Mouse (Mus musculus): ENCODE measurements around the gene Tbcel. TPM values are rescaled to one million over a fixed set of nuclear protein-coding genes. Genes with fewer than 3 reads are reported as not detected.

Tbcel gene
- polyA plus RNA-seq, 1 experiment = 19.4 TPM

- H3K4me1 ChIP-seq (ENCODE audit: control insufficient read depth, insufficient read depth, low read length) = no peaks in the 10 kb centered on the region
- TF ChIP-seq POLR2A (IDR thresholded peaks at IDR 0.05; ENCODE audit: borderline replicate concordance, low read depth, low read length) = no peak
- TF ChIP-seq CTCF (IDR thresholded peaks at IDR 0.05; ENCODE audit: low read depth, low read length) = no peak
- no peak overlapping the region for H3K27ac ChIP-seq (ENCODE audit: insufficient read depth, low read depth, low read length)
- no peak overlapping the region for H3K4me3 ChIP-seq (ENCODE audit: insufficient read depth, low read length)
Observed at GRCm38 (mm10) chr9:42490589-42491382, 16.8 kb downstream of the Tbcel start.

- Histone ChIP-seq H3K4me1 (ENCODE audit: control insufficient read depth, insufficient read depth, low read length) (no peaks in the 10 kb centered on the region), H3K27ac (ENCODE audit: insufficient read depth, low read depth, low read length) (no peak overlapping the region), H3K4me3 (ENCODE audit: insufficient read depth, low read length) (no peak overlapping the region)
- TF ChIP-seq POLR2A (IDR thresholded peaks at IDR 0.05; ENCODE audit: borderline replicate concordance, low read depth, low read length) (no peak), CTCF (IDR thresholded peaks at IDR 0.05; ENCODE audit: low read depth, low read length) (no peak)
Observed at GRCm38 (mm10) chr9:42488071-42488470, 19.5 kb downstream of the Tbcel start.

- Histone ChIP-seq H3K4me3 (ENCODE audit: insufficient read depth, low read length) (no peak overlapping the region), H3K4me1 (ENCODE audit: control insufficient read depth, insufficient read depth, low read length) (no peaks in the 10 kb centered on the region)
- TF ChIP-seq POLR2A (IDR thresholded peaks at IDR 0.05; ENCODE audit: borderline replicate concordance, low read depth, low read length) (no peak), CTCF (IDR thresholded peaks at IDR 0.05; ENCODE audit: low read depth, low read length) (no peak)
Observed at GRCm38 (mm10) chr9:42486913-42487312, 20.7 kb downstream of the Tbcel start.

GRCm38 (mm10) chr9:42484667-42485066, 22.9 kb downstream of the Tbcel start:
- no peaks in the 10 kb centered on the region for H3K4me1 ChIP-seq (ENCODE audit: control insufficient read depth, insufficient read depth, low read length)
- no peak overlapping the region for H3K4me3 ChIP-seq (ENCODE audit: insufficient read depth, low read length)
- no peak overlapping the region for H3K27ac ChIP-seq (ENCODE audit: insufficient read depth, low read depth, low read length)
- TF ChIP-seq POLR2A (IDR thresholded peaks at IDR 0.05; ENCODE audit: borderline replicate concordance, low read depth, low read length) (no peak), CTCF (IDR thresholded peaks at IDR 0.05; ENCODE audit: low read depth, low read length) (no peak)

More at GRCm38 (mm10) chr9:42486913-42487312, 20.7 kb downstream of the Tbcel start:
- H3K27ac ChIP-seq (ENCODE audit: insufficient read depth, low read depth, low read length) = no peak overlapping the region

GRCm38 (mm10) chr9:42482944-42483343, 24.7 kb downstream of the Tbcel start:
- no peak for TF ChIP-seq POLR2A (IDR thresholded peaks at IDR 0.05; ENCODE audit: borderline replicate concordance, low read depth, low read length)
- TF ChIP-seq CTCF (IDR thresholded peaks at IDR 0.05; ENCODE audit: low read depth, low read length) = no peak
- Histone ChIP-seq H3K27ac (ENCODE audit: insufficient read depth, low read depth, low read length) (no peak overlapping the region), H3K4me3 (ENCODE audit: insufficient read depth, low read length) (no peak overlapping the region), H3K4me1 (ENCODE audit: control insufficient read depth, insufficient read depth, low read length) (no peaks in the 10 kb centered on the region)

GRCm38 (mm10) chr9:42476166-42476565, 31.4 kb downstream of the Tbcel start:
- no peak overlapping the region for H3K27ac ChIP-seq (ENCODE audit: insufficient read depth, low read depth, low read length)
- H3K4me3 ChIP-seq (ENCODE audit: insufficient read depth, low read length) = no peak overlapping the region
- TF ChIP-seq POLR2A (IDR thresholded peaks at IDR 0.05; ENCODE audit: borderline replicate concordance, low read depth, low read length) = no peak
- TF ChIP-seq CTCF (IDR thresholded peaks at IDR 0.05; ENCODE audit: low read depth, low read length) = no peak
- H3K4me1 ChIP-seq (ENCODE audit: control insufficient read depth, insufficient read depth, low read length) = peaks cover 6% of the 10 kb centered on the region

GRCm38 (mm10) chr9:42474244-42474643, 33.4 kb downstream of the Tbcel start:
- Histone ChIP-seq H3K27ac (ENCODE audit: insufficient read depth, low read depth, low read length) (no peak overlapping the region), H3K4me3 (ENCODE audit: insufficient read depth, low read length) (no peak overlapping the region), H3K4me1 (ENCODE audit: control insufficient read depth, insufficient read depth, low read length) (peaks cover 15% of the 10 kb centered on the region)
- TF ChIP-seq CTCF (IDR thresholded peaks at IDR 0.05; ENCODE audit: low read depth, low read length) = no peak
- TF ChIP-seq POLR2A (IDR thresholded peaks at IDR 0.05; ENCODE audit: borderline replicate concordance, low read depth, low read length) = no peak

- no peak for TF ChIP-seq CTCF (IDR thresholded peaks at IDR 0.05; ENCODE audit: low read depth, low read length)
- TF ChIP-seq POLR2A (IDR thresholded peaks at IDR 0.05; ENCODE audit: borderline replicate concordance, low read depth, low read length) = no peak
- H3K4me3 ChIP-seq (ENCODE audit: insufficient read depth, low read length) = peak overlapping the region; percentile 91
- peaks cover 25% of the 10 kb centered on the region for H3K4me1 ChIP-seq (ENCODE audit: control insufficient read depth, insufficient read depth, low read length)
- peak overlapping the region; percentile 49 for H3K27ac ChIP-seq (ENCODE audit: insufficient read depth, low read depth, low read length)
Observed at GRCm38 (mm10) chr9:42471921-42472747, 35.5 kb downstream of the Tbcel start.

GRCm38 (mm10) chr9:42471214-42471613, 36.4 kb downstream of the Tbcel start:
- peak overlapping the region; percentile 49 for H3K27ac ChIP-seq (ENCODE audit: insufficient read depth, low read depth, low read length)
- H3K4me1 ChIP-seq (ENCODE audit: control insufficient read depth, insufficient read depth, low read length) = peaks cover 28% of the 10 kb centered on the region
- TF ChIP-seq POLR2A (IDR thresholded peaks at IDR 0.05; ENCODE audit: borderline replicate concordance, low read depth, low read length) (no peak), CTCF (IDR thresholded peaks at IDR 0.05; ENCODE audit: low read depth, low read length) (no peak)
- H3K4me3 ChIP-seq (ENCODE audit: insufficient read depth, low read length) = peak overlapping the region; percentile 91

GRCm38 (mm10) chr9:42469323-42469722, 38.3 kb downstream of the Tbcel start:
- Histone ChIP-seq H3K27ac (ENCODE audit: insufficient read depth, low read depth, low read length) (no peak overlapping the region), H3K4me3 (ENCODE audit: insufficient read depth, low read length) (no peak overlapping the region), H3K4me1 (ENCODE audit: control insufficient read depth, insufficient read depth, low read length) (peaks cover 37% of the 10 kb centered on the region)
- TF ChIP-seq CTCF (IDR thresholded peaks at IDR 0.05; ENCODE audit: low read depth, low read length) = no peak
- TF ChIP-seq POLR2A (IDR thresholded peaks at IDR 0.05; ENCODE audit: borderline replicate concordance, low read depth, low read length) = no peak
